Mouse (Mus musculus) hindbrain, embryonic 14.5 days (tissue): ENCODE data around the gene Ctnna3. TPM values are rescaled to one million over a fixed set of nuclear protein-coding genes. Genes with fewer than 3 reads are reported as not detected.
"Not testable (repeated sequence)": the region's sequence is repeated elsewhere in the genome, so short reads cannot be mapped to it uniquely, and the experiment has no call there.

Experiments used
- ATAC-seq: fragments of 200-750 bp; cut with Nextera tagmentation; 2 replicates; pipeline ENCODE4 v1.8.0; 2017; ENCODE audit warnings: moderate number of reproducible peaks, mild to moderate bottlenecking, moderate TSS enrichment, moderate library complexity; ENCODE audit not compliant: low FRiP score
- DNase-seq: peaks from one replicate; pipeline ENCODE4 v3.0.0-alpha.2; 2015; ENCODE audit warnings: low spot score
- H3K27ac ChIP-seq: fragments of 300-500 bp; sonication (generic); 2 replicates; pipeline ENCODE4 v1.5.1; 2014; ENCODE audit warnings: mild to moderate bottlenecking, moderate library complexity
- H3K27me3 ChIP-seq: fragments of 300-500 bp; sonication (generic); 2 replicates; pipeline ENCODE4 v1.6.1; 2014; ENCODE audit warnings: mild to moderate bottlenecking, low read length, mixed read lengths; ENCODE audit not compliant: control insufficient read depth, insufficient read depth
- H3K36me3 ChIP-seq: fragments of 300-500 bp; sonication (generic); replicated peaks from 2 replicates; pipeline ENCODE4 v1.6.1; 2014; ENCODE audit not compliant: control insufficient read depth, insufficient read depth
- H3K4me1 ChIP-seq: fragments of 300-500 bp; sonication (generic); replicated peaks from 2 replicates; pipeline ENCODE4 v1.6.1; 2014; ENCODE audit warnings: antibody characterized with exemption, low read length, mixed read lengths; ENCODE audit not compliant: control insufficient read depth, insufficient read depth
- H3K4me2 ChIP-seq: fragments of 300-500 bp; sonication (generic); replicated peaks from 2 replicates; pipeline ENCODE4 v1.6.1; 2014; ENCODE audit warnings: mild to moderate bottlenecking, moderate library complexity
- H3K4me3 ChIP-seq: fragments of 300-500 bp; sonication (generic); replicated peaks from 2 replicates; pipeline ENCODE4 v1.5.1; 2014; ENCODE audit warnings: mild to moderate bottlenecking, low read length
- H3K9ac ChIP-seq: fragments of 300-500 bp; sonication (generic); 2 replicates; pipeline ENCODE4 v1.6.1; 2014
- H3K9me3 ChIP-seq: fragments of 300-500 bp; sonication (generic); 2 replicates; pipeline ENCODE4 v1.6.1; 2016; ENCODE audit warnings: low read length; ENCODE audit not compliant: control insufficient read depth
- WGBS: fragments of 180-500 bp; shearing (Covaris S2); extraction: QIAGEN DNeasy Blood & Tissue Kit; methylation state at CpG from one replicate; pipeline ENCODE4 v1.1.7; 2014; 5-methylcytosine and 5-hydroxymethylcytosine counted together
- polyA plus RNA-seq: library from polyadenylated mRNA; unstranded; fragments of >200 nt; fragmentation: Nextera tagmentation; extraction: Ambion mirVana; gene quantifications from 2 replicates; pipeline ENCODE4 v1.2.1, GENCODE M21; 2014

Gene Ctnna3
- 2.9 and 4.1 TPM in 2 replicates for polyA plus RNA-seq

- WGBS = 0% methylated on average over 55 of the region's 55 CpGs
- no peaks in the 10 kb centered on the region for H3K4me1 ChIP-seq
- peak within 1 kb of the TSS; percentile 44 for H3K9ac ChIP-seq
- peak within 1 kb of the TSS; percentile 12 for H3K27ac ChIP-seq
- H3K27me3 ChIP-seq = no peaks in the 10 kb centered on the region
- peak within 1 kb of the TSS; percentile 69 for H3K4me2 ChIP-seq
- no peaks in the 10 kb centered on the region for H3K9me3 ChIP-seq
- DNase-seq = peak; percentile 92
- H3K36me3 ChIP-seq = no peaks in the 10 kb centered on the region
- H3K4me3 ChIP-seq = peak within 1 kb of the TSS; percentile 51
- peak; percentile 96 for ATAC-seq
Measured at GRCm38 (mm10) chr10:63429785-63430305, at the start of gene Ctnna3. Gene Ctnna3 (plus strand): TSS chr10:63430098.

DNA sequence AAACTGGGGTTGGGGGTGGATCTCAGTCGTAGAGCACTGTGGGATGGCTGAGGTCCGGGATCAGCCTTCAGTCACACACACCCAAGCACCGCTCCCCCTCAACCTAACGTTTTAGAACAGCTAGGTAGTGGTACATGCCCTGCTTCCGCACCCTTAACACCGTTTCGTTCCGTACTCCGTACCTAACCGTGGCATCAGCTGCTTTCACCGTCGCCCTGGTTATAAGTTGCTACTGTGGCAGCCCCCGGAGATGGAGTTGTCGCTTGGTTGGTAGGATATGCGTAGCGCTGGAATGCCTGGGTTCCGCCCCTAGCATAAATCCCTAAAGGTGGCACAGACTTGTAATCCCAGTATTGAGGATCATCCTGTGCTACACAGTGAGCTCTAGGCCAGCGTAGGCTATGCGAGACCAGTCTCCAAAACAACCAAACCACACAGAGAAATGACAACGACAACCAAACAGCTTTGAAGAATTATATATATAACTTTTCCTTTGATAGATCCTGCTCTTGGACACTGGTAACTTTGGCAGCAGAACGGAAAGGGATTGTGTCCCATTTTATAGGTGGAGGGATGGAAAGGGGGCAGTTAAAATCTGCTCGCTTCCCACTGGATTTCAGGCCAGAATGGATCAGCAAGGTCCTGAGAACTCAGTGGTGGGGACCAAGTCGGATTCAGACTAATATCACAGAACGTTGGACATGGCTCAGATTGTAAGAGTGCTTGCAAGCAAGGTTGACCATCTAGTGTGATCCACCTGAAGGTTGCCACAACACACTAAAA lies 48.2 kb upstream of the Ctnna3 start, which contains the start of gene Sirt1:
Gene Sirt1 (minus strand): TSS at position 207 of the 783 bp plus-strand sequence.
- H3K4me3 ChIP-seq = peak within 1 kb of the TSS; percentile 51
- no peak for DNase-seq
- H3K27me3 ChIP-seq = peaks cover 9% of the 10 kb centered on the region
- H3K4me1 ChIP-seq = peaks cover 8% of the 10 kb centered on the region
- no peaks in the 10 kb centered on the region for H3K36me3 ChIP-seq
- WGBS = 5% methylated on average over 24 of the region's 24 CpGs
- H3K27ac ChIP-seq = peak within 1 kb of the TSS; percentile 48; the same call in 1 of the 2 replicates
- peak within 1 kb of the TSS; percentile 81 for H3K4me2 ChIP-seq
- no peaks in the 10 kb centered on the region for H3K9me3 ChIP-seq
- peak within 1 kb of the TSS; percentile 72 for H3K9ac ChIP-seq
- ATAC-seq = no peak

DNA sequence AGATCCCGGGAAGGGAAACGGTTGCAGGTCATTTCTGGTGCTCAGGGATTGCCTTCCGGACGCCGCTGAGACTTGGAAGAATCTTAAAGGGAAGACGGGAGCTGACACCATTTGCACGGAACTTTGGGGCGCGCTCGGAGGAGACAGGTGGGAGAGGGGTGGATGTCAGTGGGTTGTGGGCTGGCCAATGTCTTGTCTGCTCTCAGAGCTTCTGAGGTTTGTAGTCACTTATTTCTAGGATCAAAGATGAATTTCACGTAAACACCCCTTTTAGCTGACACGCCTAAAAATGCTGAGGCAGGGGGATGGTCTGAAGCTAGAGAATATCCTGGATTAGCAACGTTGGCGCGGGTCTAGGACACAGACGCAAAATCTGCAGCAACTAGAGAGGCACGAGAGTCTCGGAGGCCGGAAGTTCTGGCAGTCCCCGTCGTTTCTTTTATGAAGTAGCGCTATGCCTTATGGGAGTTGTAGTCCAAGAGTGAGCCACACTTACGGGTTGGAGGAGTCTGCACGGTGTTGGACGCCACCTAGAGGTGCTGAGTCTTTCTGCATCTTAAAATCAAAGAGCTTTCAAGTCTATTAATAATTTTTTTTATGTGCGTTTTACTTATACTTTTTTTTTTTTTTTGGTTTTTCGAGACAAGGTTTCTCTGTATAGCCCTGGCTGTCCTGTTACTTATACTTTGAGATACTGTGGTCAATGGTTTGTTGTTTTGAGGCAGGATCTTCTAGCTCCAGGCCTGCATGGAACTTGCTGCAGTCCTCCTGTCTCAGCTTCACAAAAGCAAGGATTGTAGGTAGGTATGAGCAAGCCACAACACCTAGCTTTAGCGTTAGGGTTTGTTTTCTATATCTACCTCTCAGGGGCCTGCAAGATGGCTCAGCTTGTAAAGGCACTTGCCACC lies 47.3 kb upstream of the Ctnna3 start, which contains the start of gene Dnajc12:
Gene Dnajc12 (plus strand): TSS at position 72 of the 908 bp plus-strand sequence.
- peak; percentile 95 for ATAC-seq
- WGBS = under 1% methylated on average over 28 of the region's 28 CpGs
- H3K27ac ChIP-seq = peak within 1 kb of the TSS; percentile 48; the same call in 1 of the 2 replicates
- H3K9ac ChIP-seq = peak within 1 kb of the TSS; percentile 72
- peaks cover 8% of the 10 kb centered on the region for H3K4me1 ChIP-seq
- DNase-seq = peak; percentile 97
- H3K4me2 ChIP-seq = peak within 1 kb of the TSS; percentile 81
- H3K9me3 ChIP-seq = no peaks in the 10 kb centered on the region
- peaks cover 9% of the 10 kb centered on the region for H3K27me3 ChIP-seq
- H3K4me3 ChIP-seq = peak within 1 kb of the TSS; percentile 51
- no peaks in the 10 kb centered on the region for H3K36me3 ChIP-seq

- not testable (repeated sequence) for H3K27me3 ChIP-seq, H3K9me3 ChIP-seq, H3K9ac ChIP-seq, H3K4me1 ChIP-seq, ATAC-seq, H3K36me3 ChIP-seq, DNase-seq
- Histone ChIP-seq H3K27ac (0 out of 2 replicates have a peak overlapping the region, but pooled peaks have one; percentile 39), H3K4me2 (peak overlapping the region; percentile 73), H3K4me3 (peak overlapping the region; percentile 49)
- 34% methylated on average over 5 of the region's 5 CpGs for WGBS
Measured at GRCm38 (mm10) chr10:63385897-63386296, 44.0 kb upstream of the Ctnna3 start.

GRCm38 (mm10) chr10:63386444-63386843 lies 43.5 kb upstream of the Ctnna3 start:
- Histone ChIP-seq H3K36me3 (no peaks in the 10 kb centered on the region), H3K4me1 (peaks cover 6% of the 10 kb centered on the region), H3K4me2 (peak overlapping the region; percentile 73), H3K9me3 (no peaks in the 10 kb centered on the region), H3K4me3 (peak overlapping the region; percentile 49), H3K9ac (peak overlapping the region; percentile 56), H3K27me3 (no peaks in the 10 kb centered on the region; the same call in 1 of the 2 replicates), H3K27ac (peak overlapping the region; percentile 39; the same call in 1 of the 2 replicates)
- 0% methylated on average over 19 of the region's 19 CpGs for WGBS
- DNase-seq (peak; percentile 88), ATAC-seq (peak; percentile 80)

GRCm38 (mm10) chr10:63386991-63387390 lies 42.9 kb upstream of the Ctnna3 start:
- Histone ChIP-seq H3K36me3 (no peaks in the 10 kb centered on the region), H3K27ac (no peak overlapping the region), H3K9ac (peak overlapping the region; percentile 56), H3K9me3 (no peaks in the 10 kb centered on the region), H3K4me3 (peak overlapping the region; percentile 49), H3K4me1 (0 out of 2 replicates have a peak, but pooled peaks cover under 1% of the 10 kb centered on the region), H3K4me2 (peak overlapping the region; percentile 73), H3K27me3 (no peaks in the 10 kb centered on the region)
- ATAC-seq = no peak
- peak; percentile 32 for DNase-seq
- WGBS = 4% methylated on average over 10 of the region's 10 CpGs

- Histone ChIP-seq H3K27ac (no peak overlapping the region), H3K27me3 (no peaks in the 10 kb centered on the region), H3K9me3 (no peaks in the 10 kb centered on the region), H3K9ac (no peak overlapping the region), H3K36me3 (no peaks in the 10 kb centered on the region), H3K4me1 (no peaks in the 10 kb centered on the region), H3K4me3 (no peak overlapping the region), H3K4me2 (no peak overlapping the region)
- no peak for DNase-seq
- 40% methylated on average over 4 of the region's 4 CpGs for WGBS
- no peak for ATAC-seq
Measured at GRCm38 (mm10) chr10:63388948-63389347, 41.0 kb upstream of the Ctnna3 start.

- 94% methylated on average over 10 of the region's 10 CpGs for WGBS
- H3K9me3 ChIP-seq = no peaks in the 10 kb centered on the region
- H3K9ac ChIP-seq = no peak overlapping the region
- H3K27me3 ChIP-seq = no peaks in the 10 kb centered on the region
- no peak overlapping the region for H3K4me3 ChIP-seq
- H3K4me2 ChIP-seq = no peak overlapping the region
- ATAC-seq = no peak
- DNase-seq = no peak
- no peaks in the 10 kb centered on the region for H3K36me3 ChIP-seq
- H3K27ac ChIP-seq = no peak overlapping the region
- no peaks in the 10 kb centered on the region for H3K4me1 ChIP-seq
Measured at GRCm38 (mm10) chr10:63396963-63397362, 32.9 kb upstream of the Ctnna3 start.
